Mouse (Mus musculus) stomach, embryonic 14.5 days (tissue): ENCODE measurements around the gene Gsap. TPM values are rescaled to one million over a fixed set of nuclear protein-coding genes. Genes with fewer than 3 reads are reported as not detected.

Source experiments
- ATAC-seq: fragments of 200-750 bp; cut with Nextera tagmentation; 2 replicates; pipeline ENCODE4 v1.8.0; 2017; ENCODE audit warnings: low read depth, moderate TSS enrichment; ENCODE audit not compliant: insufficient number of reproducible peaks, insufficient read depth, low FRiP score
- H3K27ac ChIP-seq: fragments of 300-500 bp; sonication (generic); 2 replicates; pipeline ENCODE4 v1.5.1; 2014; ENCODE audit warnings: mild to moderate bottlenecking, low read length, moderate library complexity, mixed read lengths
- H3K27me3 ChIP-seq: fragments of 300-500 bp; sonication (generic); 2 replicates; pipeline ENCODE4 v1.6.1; 2014; ENCODE audit warnings: low read length, control low read depth, mixed read lengths; ENCODE audit not compliant: control insufficient read depth, insufficient read depth
- H3K36me3 ChIP-seq: fragments of 300-500 bp; sonication (generic); 2 replicates; pipeline ENCODE4 v1.6.1; 2014; ENCODE audit warnings: mild to moderate bottlenecking, control low read depth, low read length, moderate library complexity, mixed read lengths; ENCODE audit not compliant: control insufficient read depth, insufficient read depth
- H3K4me1 ChIP-seq: fragments of 300-500 bp; sonication (generic); 2 replicates; pipeline ENCODE4 v1.6.1; 2014; ENCODE audit warnings: low read length, control low read depth, mixed read lengths; ENCODE audit not compliant: control insufficient read depth, insufficient read depth
- H3K4me2 ChIP-seq: fragments of 300-500 bp; sonication (generic); replicated peaks from 2 replicates; pipeline ENCODE4 v1.6.1; 2014; ENCODE audit warnings: low read depth, low read length, control low read depth
- H3K4me3 ChIP-seq: fragments of 300-500 bp; sonication (generic); 2 replicates; pipeline ENCODE4 v1.5.1; 2014; ENCODE audit warnings: low read depth, low read length, control low read depth
- H3K9ac ChIP-seq: fragments of 300-500 bp; sonication (generic); replicated peaks from 2 replicates; pipeline ENCODE4 v1.6.1; 2014; ENCODE audit warnings: low read depth, mild to moderate bottlenecking, control low read depth, low read length, moderate library complexity, mixed read lengths
- H3K9me3 ChIP-seq: fragments of 300-500 bp; sonication (generic); 2 replicates; pipeline ENCODE4 v1.6.1; 2016; ENCODE audit warnings: low read depth, low read length, control low read depth; ENCODE audit not compliant: control insufficient read depth
- WGBS: fragments of 180-500 bp; shearing (Covaris S2); extraction: QIAGEN DNeasy Blood & Tissue Kit; methylation state at CpG from one replicate; pipeline ENCODE4 v1.1.7; 2014; 5-methylcytosine and 5-hydroxymethylcytosine counted together
- polyA plus RNA-seq: library from polyadenylated mRNA; unstranded; fragments of >200 nt; fragmentation: Nextera tagmentation; extraction: Ambion mirVana; gene quantifications from 2 replicates; pipeline ENCODE4 v1.2.1, GENCODE M21; 2014

Gene Gsap
- polyA plus RNA-seq, 1 experiment from 2014 or later: 1.8 TPM

DNA sequence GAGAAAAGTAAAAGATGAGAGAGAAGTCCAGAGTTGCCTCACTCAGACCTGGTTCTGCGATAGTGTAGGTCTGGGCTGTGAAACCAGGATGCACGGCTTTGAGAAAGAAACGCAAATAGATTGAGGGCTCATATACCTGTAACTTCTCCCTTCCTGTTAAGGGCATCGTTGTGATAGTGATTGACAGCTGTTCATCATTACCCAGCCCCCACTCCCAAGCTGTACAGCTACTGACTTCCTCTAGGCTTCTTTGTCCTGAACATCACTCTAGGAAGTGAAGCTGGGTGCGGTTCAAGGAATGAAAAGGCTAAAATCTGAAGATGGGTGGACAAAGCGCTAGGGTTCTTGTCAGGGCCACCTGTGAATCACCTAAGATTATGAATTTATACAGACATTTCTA lies 46.8 kb downstream of the Gsap start:
- no peak overlapping the region for H3K27ac ChIP-seq
- H3K27me3 ChIP-seq: no peaks in the 10 kb centered on the region
- H3K4me2 ChIP-seq: no peak overlapping the region
- H3K36me3 ChIP-seq: no peaks in the 10 kb centered on the region
- no peaks in the 10 kb centered on the region for H3K4me1 ChIP-seq
- ATAC-seq: no peak
- H3K9ac ChIP-seq: no peak overlapping the region
- WGBS: 98% methylated on average over 6 of the region's 6 CpGs
- H3K9me3 ChIP-seq: no peaks in the 10 kb centered on the region
- no peak overlapping the region for H3K4me3 ChIP-seq

DNA sequence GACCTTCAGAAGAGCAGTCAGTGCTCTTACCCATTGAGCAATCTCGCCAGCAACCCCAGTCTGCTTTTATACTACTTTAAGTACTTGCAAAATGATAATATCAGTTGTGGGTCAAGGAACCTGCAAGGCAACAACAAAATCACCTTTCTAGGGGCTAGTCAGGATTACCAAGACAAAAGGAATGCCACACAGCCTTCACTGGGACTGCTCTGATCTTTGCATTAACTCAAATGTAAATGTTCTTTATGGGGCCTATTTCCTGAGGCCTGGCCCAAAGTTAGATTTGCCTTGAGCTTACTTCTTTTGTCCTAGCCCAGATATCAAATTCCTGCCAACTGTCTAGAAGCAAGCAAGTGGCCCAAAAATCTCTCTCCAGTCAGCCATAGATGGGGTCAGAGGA lies 58.5 kb downstream of the Gsap start:
- H3K4me3 ChIP-seq: no peak overlapping the region

DNA sequence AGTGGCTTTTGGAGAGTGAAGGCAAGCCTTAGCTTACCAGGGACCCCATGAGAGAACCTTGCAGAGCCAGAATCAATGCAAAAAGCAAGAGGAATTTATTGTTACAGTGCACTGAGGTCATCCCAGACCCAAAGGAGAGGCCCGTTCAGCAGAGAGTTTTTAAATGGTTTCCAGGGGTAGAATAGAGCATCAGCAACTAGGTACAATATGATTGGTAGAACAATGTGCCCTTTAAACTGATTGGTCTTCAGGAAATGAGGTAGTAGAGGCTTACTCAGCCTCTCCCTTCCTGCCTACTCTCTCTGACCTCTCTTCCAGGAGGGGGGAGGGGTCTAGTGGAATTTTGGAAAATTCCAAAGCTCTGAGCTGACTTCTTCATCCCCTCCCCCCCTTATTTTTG lies 59.2 kb downstream of the Gsap start:
- WGBS: 84% methylated on average over 1 of the region's 1 CpGs
- no peaks in the 10 kb centered on the region for H3K4me1 ChIP-seq
- ATAC-seq: no peak

More for the DNA sequence above, 58.5 kb downstream of the Gsap start:
- Histone ChIP-seq H3K9ac (no peak overlapping the region), H3K27me3 (no peaks in the 10 kb centered on the region), H3K4me2 (no peak overlapping the region), H3K4me1 (no peaks in the 10 kb centered on the region), H3K36me3 (no peaks in the 10 kb centered on the region), H3K27ac (no peak overlapping the region), H3K9me3 (no peaks in the 10 kb centered on the region)
- ATAC-seq: no peak
- WGBS: 80% methylated on average over 1 of the region's 1 CpGs

DNA sequence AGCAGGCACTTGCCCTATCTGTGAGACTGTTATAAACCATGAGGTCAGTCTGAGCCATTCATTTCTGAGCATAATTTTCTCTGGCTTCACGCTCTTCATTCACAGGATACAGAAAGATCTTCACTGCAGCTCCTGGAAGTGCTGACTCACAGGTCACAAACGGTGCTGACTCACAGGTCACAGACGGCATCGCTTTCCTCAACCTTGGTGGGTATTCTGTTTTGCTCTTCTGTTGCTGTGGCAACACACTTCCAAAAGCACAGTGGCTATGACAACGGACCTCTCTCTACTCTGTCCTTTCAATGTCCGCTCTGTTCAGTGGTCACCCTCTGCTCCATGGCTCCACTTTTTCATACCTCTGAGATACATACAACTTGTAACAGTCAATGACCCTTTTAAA lies 60.7 kb downstream of the Gsap start:
- H3K4me3 ChIP-seq: no peak overlapping the region
- ATAC-seq: no peak
- H3K27ac ChIP-seq: no peak overlapping the region
- H3K9ac ChIP-seq: no peak overlapping the region
- no peaks in the 10 kb centered on the region for H3K27me3 ChIP-seq
- H3K9me3 ChIP-seq: no peaks in the 10 kb centered on the region
- 72% methylated on average over 6 of the region's 6 CpGs for WGBS
- H3K4me2 ChIP-seq: no peak overlapping the region
- no peaks in the 10 kb centered on the region for H3K4me1 ChIP-seq
- H3K36me3 ChIP-seq: no peaks in the 10 kb centered on the region

More for the DNA sequence above, 59.2 kb downstream of the Gsap start:
- Histone ChIP-seq H3K4me2 (no peak overlapping the region), H3K9me3 (no peaks in the 10 kb centered on the region), H3K4me3 (no peak overlapping the region), H3K9ac (no peak overlapping the region), H3K27me3 (no peaks in the 10 kb centered on the region), H3K36me3 (no peaks in the 10 kb centered on the region), H3K27ac (no peak overlapping the region)

DNA sequence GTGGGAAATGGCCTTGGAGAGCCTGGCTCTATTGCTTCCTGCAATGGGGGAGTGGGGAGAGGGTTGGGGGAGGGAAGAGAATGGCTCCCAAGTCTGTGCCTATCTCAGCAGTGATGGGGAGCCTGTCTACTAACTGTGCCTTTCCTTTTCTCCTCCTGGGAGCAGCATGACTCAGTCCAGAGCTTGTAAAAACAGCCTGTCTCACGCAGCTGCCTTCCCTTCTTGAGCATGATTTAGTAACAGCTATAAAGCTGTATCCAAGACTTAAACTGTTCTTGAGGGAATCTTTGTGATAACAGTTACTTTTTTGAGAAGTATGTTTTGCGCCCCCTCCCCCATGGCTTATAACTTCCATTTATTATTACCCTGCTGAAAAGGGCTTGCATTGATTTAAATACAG lies 61.9 kb downstream of the Gsap start:
- H3K36me3 ChIP-seq: no peaks in the 10 kb centered on the region
- H3K9me3 ChIP-seq: no peaks in the 10 kb centered on the region
- no peaks in the 10 kb centered on the region for H3K27me3 ChIP-seq
- ATAC-seq: no peak
- H3K4me3 ChIP-seq: no peak overlapping the region
- H3K9ac ChIP-seq: no peak overlapping the region
- no peak overlapping the region for H3K27ac ChIP-seq
- no peaks in the 10 kb centered on the region for H3K4me1 ChIP-seq
- WGBS: 54% methylated on average over 2 of the region's 2 CpGs
- H3K4me2 ChIP-seq: no peak overlapping the region

DNA sequence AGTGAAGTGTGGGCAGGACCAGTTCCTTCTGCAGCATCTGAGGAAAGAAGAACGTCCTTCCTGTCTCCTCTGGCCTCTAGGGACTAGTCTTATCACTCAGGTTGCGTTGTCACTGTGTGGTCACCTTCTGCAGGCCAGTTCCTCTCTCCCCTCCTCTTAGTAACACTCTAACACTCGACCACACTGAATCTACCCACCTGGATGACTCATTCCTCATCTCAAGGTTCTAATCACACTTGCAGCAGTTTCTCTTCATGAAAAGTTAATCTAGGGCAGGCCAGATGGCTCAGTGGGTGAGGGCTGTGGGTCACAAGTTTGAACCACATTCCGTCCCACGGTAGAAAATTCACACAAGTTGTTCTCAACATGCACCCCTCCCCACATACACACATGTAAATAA lies 62.8 kb downstream of the Gsap start:
- no peak for ATAC-seq
- H3K27ac ChIP-seq: no peak overlapping the region
- WGBS: 61% methylated on average over 5 of the region's 5 CpGs

DNA sequence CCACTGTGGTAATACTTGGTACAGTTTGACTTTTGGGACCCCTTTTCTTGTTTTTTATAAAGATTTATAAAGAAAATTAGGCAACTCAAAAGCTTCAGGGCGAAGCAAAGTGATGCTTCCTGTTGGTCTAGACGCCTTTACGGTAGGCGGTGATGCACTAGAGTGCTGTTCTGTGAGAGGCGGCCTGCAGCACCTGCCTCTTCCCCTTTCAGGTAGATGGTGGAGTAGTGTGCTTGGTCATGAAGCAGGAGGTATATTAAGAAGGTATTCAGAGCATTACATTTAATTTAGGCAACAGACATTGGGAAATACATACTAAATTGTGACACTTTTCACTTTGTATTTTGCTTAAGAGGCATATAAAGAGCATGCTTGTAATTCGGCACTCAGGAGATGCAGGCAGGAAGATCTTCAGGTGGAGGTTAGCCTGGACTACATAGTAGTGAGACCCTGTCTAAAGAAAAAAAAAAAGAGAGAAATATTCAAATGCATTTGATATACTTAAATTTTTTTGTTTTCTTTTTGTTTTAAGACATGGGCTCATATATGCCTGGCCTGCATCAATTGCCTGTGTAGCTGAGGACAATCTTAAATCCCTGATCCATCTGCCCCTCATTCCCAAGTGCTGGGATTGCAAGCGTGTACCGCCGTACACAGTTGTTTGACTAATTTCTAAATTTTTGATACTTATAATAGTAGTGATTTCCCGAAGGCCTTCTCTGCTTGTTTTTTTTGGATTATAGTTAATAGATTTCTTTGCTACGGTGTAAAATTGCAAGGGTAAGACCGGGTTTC lies 68.9 kb downstream of the Gsap start:
- Histone ChIP-seq H3K36me3 (no peaks in the 10 kb centered on the region), H3K9me3 (no peaks in the 10 kb centered on the region), H3K27ac (no peak overlapping the region), H3K27me3 (no peaks in the 10 kb centered on the region), H3K4me2 (no peak overlapping the region), H3K4me1 (no peaks in the 10 kb centered on the region), H3K4me3 (no peak overlapping the region), H3K9ac (no peak overlapping the region)
- whole genome bisulfite sequencing: 83% methylated on average over 12 of the region's 12 CpGs
- no peak for ATAC-seq

More for the DNA sequence above, 62.8 kb downstream of the Gsap start:
- no peaks in the 10 kb centered on the region for H3K27me3 ChIP-seq
- no peak overlapping the region for H3K4me2 ChIP-seq
- H3K36me3 ChIP-seq: no peaks in the 10 kb centered on the region
- H3K9me3 ChIP-seq: no peaks in the 10 kb centered on the region
- no peaks in the 10 kb centered on the region for H3K4me1 ChIP-seq
- no peak overlapping the region for H3K4me3 ChIP-seq
- H3K9ac ChIP-seq: no peak overlapping the region

DNA sequence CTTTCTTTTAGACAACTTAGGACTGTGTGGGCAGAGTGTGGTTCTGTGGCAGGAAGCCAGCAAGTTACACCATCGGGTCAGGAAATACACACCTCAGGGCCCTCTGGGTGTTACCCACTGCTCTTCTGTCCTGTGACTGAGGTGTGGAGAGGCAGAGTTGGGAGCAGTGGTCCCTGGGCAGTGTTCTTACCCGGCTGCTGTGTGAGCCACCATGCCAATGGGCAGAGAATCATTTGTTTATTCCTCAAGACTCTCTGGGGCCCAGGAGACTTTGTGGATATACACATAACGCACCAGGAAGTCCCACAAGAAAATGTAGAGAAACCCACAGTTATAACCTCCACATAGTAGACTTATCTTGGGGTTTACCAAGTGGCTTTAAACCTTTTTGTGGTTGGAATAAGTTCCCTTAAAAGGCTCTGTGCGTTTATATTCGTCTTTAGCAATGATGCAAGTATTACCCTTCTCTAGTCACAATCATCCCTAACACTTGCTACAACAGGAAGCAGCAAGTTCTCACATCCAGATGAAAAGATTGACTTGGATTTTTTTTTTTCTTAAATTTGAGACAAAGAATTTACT lies 69.6 kb downstream of the Gsap start:
- H3K9ac ChIP-seq: no peak overlapping the region
- no peaks in the 10 kb centered on the region for H3K9me3 ChIP-seq
- WGBS: 77% methylated on average over 5 of the region's 5 CpGs
- H3K27me3 ChIP-seq: no peaks in the 10 kb centered on the region
- H3K4me3 ChIP-seq: no peak overlapping the region
- no peaks in the 10 kb centered on the region for H3K4me1 ChIP-seq
- H3K27ac ChIP-seq: no peak overlapping the region
- no peaks in the 10 kb centered on the region for H3K36me3 ChIP-seq
- no peak for ATAC-seq
- H3K4me2 ChIP-seq: no peak overlapping the region
